Mouse (Mus musculus) lung, postnatal 0 days (tissue): ENCODE measurements around the gene Nfatc2. TPM values are rescaled to one million over a fixed set of nuclear protein-coding genes. Genes with fewer than 3 reads are reported as not detected.
A peak's percentile ranks its signal among the peaks of the same experiment; 100 is the strongest.

Experiments used
- ATAC-seq: fragments of 200-750 bp; cut with Nextera tagmentation; 2 replicates; pipeline ENCODE4 v1.8.0; 2017; ENCODE audit warnings: moderate library complexity
- DNase-seq: peaks from one replicate; pipeline ENCODE4 v3.0.0-alpha.2; 2016; ENCODE audit warnings: low spot score
- H3K27ac ChIP-seq: fragments of 300-500 bp; sonication (generic); 2 replicates; pipeline ENCODE4 v1.5.1; 2014; ENCODE audit warnings: antibody characterized with exemption, mild to moderate bottlenecking, low read length, mixed read lengths
- H3K27me3 ChIP-seq: fragments of 300-500 bp; sonication (generic); replicated peaks from 2 replicates; pipeline ENCODE4 v1.6.1; 2014; ENCODE audit warnings: low read length, mixed read lengths; ENCODE audit not compliant: insufficient read depth
- H3K36me3 ChIP-seq: fragments of 300-500 bp; sonication (generic); 2 replicates; pipeline ENCODE4 v1.6.1; 2014; ENCODE audit warnings: low read length, mixed read lengths; ENCODE audit not compliant: insufficient read depth
- H3K4me1 ChIP-seq: fragments of 300-500 bp; sonication (generic); 2 replicates; pipeline ENCODE4 v1.6.1; 2014; ENCODE audit warnings: antibody characterized with exemption, low read depth, low read length, mixed read lengths; ENCODE audit not compliant: insufficient read depth
- H3K4me2 ChIP-seq: fragments of 300-500 bp; sonication (generic); replicated peaks from 2 replicates; pipeline ENCODE4 v1.6.1; 2014; ENCODE audit warnings: low read depth, mild to moderate bottlenecking, low read length, moderate library complexity, mixed read lengths
- H3K4me3 ChIP-seq: fragments of 300-500 bp; sonication (generic); 2 replicates; pipeline ENCODE4 v1.5.1; 2014; ENCODE audit warnings: low read depth, low read length
- H3K9ac ChIP-seq: fragments of 300-500 bp; sonication (generic); replicated peaks from 2 replicates; pipeline ENCODE4 v1.6.1; 2014; ENCODE audit warnings: low read depth, mild to moderate bottlenecking
- H3K9me3 ChIP-seq: fragments of 300-500 bp; sonication (generic); 2 replicates; pipeline ENCODE4 v1.6.1; 2016; ENCODE audit warnings: low read length, mixed read lengths
- CTCF ChIP-seq: IDR thresholded peaks from 2 replicates; pipeline ENCODE4 v1.5.1; 2016; ENCODE audit warnings: antibody characterized with exemption, mild to moderate bottlenecking
- EP300 ChIP-seq: IDR thresholded peaks from 2 replicates; pipeline ENCODE4 v1.6.1; 2016; ENCODE audit warnings: antibody characterized with exemption, mild to moderate bottlenecking, control low read depth
- WGBS: fragments of 180-500 bp; shearing (Covaris S2); extraction: QIAGEN DNeasy Blood & Tissue Kit; methylation state at CpG from one replicate; pipeline ENCODE4 v1.1.7; 2014; 5-methylcytosine and 5-hydroxymethylcytosine counted together
- microRNA-seq: library from miRNA; unstranded; fragments of <30 nt; microRNA quantifications from one replicate; pipeline ENCODE4, GENCODE M21; 2016
- polyA plus RNA-seq: library from polyadenylated mRNA; unstranded; fragments of >200 nt; fragmentation: Nextera tagmentation; extraction: Ambion mirVana; gene quantifications from 2 replicates; pipeline ENCODE4 v1.2.1, GENCODE M21; 2015

Gene Nfatc2
- polyA plus RNA-seq, 1 experiment from 2014 or later: 0.72 TPM

GRCm38 (mm10) chr2:168429598-168429997, 171.9 kb downstream of the Nfatc2 start:
- H3K9ac ChIP-seq: no peak overlapping the region
- TF ChIP-seq EP300 (no peak), CTCF (no peak)
- WGBS: 80% methylated on average over 10 of the region's 10 CpGs
- H3K4me3 ChIP-seq: no peak overlapping the region
- H3K27me3 ChIP-seq: no peaks in the 10 kb centered on the region
- H3K4me2 ChIP-seq: no peak overlapping the region
- DNase-seq (no peak), ATAC-seq (no peak)
- H3K4me1 ChIP-seq: no peaks in the 10 kb centered on the region
- no peaks in the 10 kb centered on the region for H3K36me3 ChIP-seq
- no peaks in the 10 kb centered on the region for H3K9me3 ChIP-seq
- no peak overlapping the region for H3K27ac ChIP-seq

GRCm38 (mm10) chr2:168428375-168428901, 173.0 kb downstream of the Nfatc2 start:
- Histone ChIP-seq H3K27ac (no peak overlapping the region), H3K4me1 (no peaks in the 10 kb centered on the region), H3K27me3 (no peaks in the 10 kb centered on the region), H3K36me3 (no peaks in the 10 kb centered on the region), H3K4me3 (no peak overlapping the region), H3K9ac (no peak overlapping the region), H3K9me3 (no peaks in the 10 kb centered on the region), H3K4me2 (no peak overlapping the region)
- WGBS: 84% methylated on average over 5 of the region's 5 CpGs
- no peak for ATAC-seq
- TF ChIP-seq EP300 (no peak), CTCF (peak; percentile 57)
- DNase-seq: no peak

Small RNA genes lying within 50 kb of the gene (microRNA-seq; reads per million reads assigned to microRNA genes)
- not detected for gene Mir7004

Other genes starting within 250 kb of the Nfatc2 start
- 19.5 and 21.1 TPM in 2 replicates for gene Atp9a, start 140.8 kb upstream of the Nfatc2 start, polyA plus RNA-seq
- not detected in 2 replicates for gene Sall4, start 166.3 kb upstream of the Nfatc2 start, polyA plus RNA-seq